Mouse (Mus musculus) midbrain, embryonic 11.5 days (tissue): ENCODE data around the gene Plxna1. TPM values are rescaled to one million over a fixed set of nuclear protein-coding genes. Genes with fewer than 3 reads are reported as not detected.

Experiments
- ATAC-seq: fragments of 200-750 bp; cut with Nextera tagmentation; 2 replicates; pipeline ENCODE4 v1.8.0; 2017; ENCODE audit warnings: moderate TSS enrichment, moderate library complexity; ENCODE audit not compliant: low FRiP score
- DNase-seq: peaks from one replicate; pipeline ENCODE4 v3.0.0; 2015; ENCODE audit warnings: low spot score; ENCODE audit errors: missing footprints
- H3K27ac ChIP-seq: fragments of 300-500 bp; sonication (generic); 2 replicates; pipeline ENCODE4 v1.5.1; 2014; ENCODE audit warnings: low read depth, low read length
- H3K27me3 ChIP-seq: fragments of 300-500 bp; sonication (generic); 2 replicates; pipeline ENCODE4 v1.6.1; 2014; ENCODE audit warnings: mild to moderate bottlenecking, low read length, moderate library complexity, mixed read lengths; ENCODE audit not compliant: control insufficient read depth, insufficient read depth
- H3K36me3 ChIP-seq: fragments of 300-500 bp; sonication (generic); 2 replicates; pipeline ENCODE4 v1.6.1; 2014; ENCODE audit warnings: mild to moderate bottlenecking, low read length, moderate library complexity, mixed read lengths; ENCODE audit not compliant: control insufficient read depth, insufficient read depth
- H3K4me1 ChIP-seq: fragments of 300-500 bp; sonication (generic); 2 replicates; pipeline ENCODE4 v1.6.1; 2014; ENCODE audit warnings: low read length; ENCODE audit not compliant: control insufficient read depth, insufficient read depth
- H3K4me2 ChIP-seq: fragments of 300-500 bp; sonication (generic); 2 replicates; pipeline ENCODE4 v1.6.1; 2014; ENCODE audit warnings: mild to moderate bottlenecking, moderate library complexity
- H3K4me3 ChIP-seq: fragments of 300-500 bp; sonication (generic); 2 replicates; pipeline ENCODE4 v1.5.1; 2014; ENCODE audit warnings: low read depth, low read length
- H3K9ac ChIP-seq: fragments of 300-500 bp; sonication (generic); 2 replicates; pipeline ENCODE4 v1.6.1; 2014; ENCODE audit warnings: low read length
- H3K9me3 ChIP-seq: fragments of 300-500 bp; sonication (generic); 2 replicates; pipeline ENCODE4 v1.6.1; 2016; ENCODE audit warnings: low read length; ENCODE audit not compliant: control insufficient read depth
- WGBS: fragments of 180-500 bp; shearing (Covaris S2); extraction: QIAGEN DNeasy Blood & Tissue Kit; methylation state at CpG from one replicate; pipeline ENCODE4 v1.1.7; 2014; 5-methylcytosine and 5-hydroxymethylcytosine counted together
- polyA plus RNA-seq: library from polyadenylated mRNA; unstranded; fragments of >200 nt; fragmentation: Nextera tagmentation; extraction: Ambion mirVana; gene quantifications from 2 replicates; pipeline ENCODE4 v1.2.1, GENCODE M21; 2014

Plxna1 gene
- polyA plus RNA-seq, 1 experiment from 2014 or later, result 29.1 TPM

DNA sequence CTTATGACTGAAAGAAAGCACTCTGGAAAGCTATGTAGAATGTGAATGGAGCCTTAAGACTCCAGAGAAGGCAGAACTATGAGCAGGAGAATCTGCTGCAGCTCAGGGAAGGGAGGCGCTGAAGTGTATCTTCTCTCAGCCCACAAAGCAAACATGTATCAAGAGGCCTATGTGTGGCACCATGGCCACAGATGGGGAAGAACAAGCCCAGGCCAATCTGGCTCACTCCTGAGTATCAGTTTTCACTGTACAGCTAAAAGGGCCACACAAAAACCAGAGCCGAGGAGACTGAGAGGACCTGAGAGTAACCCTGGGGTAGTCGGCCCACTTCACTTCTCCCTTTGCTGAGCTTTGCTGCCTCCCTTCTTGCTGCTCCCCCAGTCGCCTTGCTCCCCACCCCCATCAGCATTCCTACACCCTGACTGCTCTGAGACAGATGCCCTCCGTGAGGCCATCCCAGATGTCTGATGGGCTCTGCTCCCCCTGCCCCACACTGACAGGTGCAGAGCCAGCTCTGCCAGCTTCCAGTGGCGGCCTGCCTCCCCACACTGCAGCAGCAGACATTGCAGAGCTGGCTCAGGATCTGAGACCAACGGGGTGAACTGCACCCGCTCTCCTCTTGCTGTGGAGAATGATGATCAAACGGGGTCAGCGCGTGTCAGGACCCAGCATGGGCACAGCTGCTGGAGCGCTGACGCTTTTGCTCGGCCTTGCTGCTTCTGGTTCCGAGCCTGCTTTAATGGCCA, 34.5 kb downstream of the Plxna1 start:
- no peaks in the 10 kb centered on the region for H3K4me1 ChIP-seq
- DNase-seq, result no peak
- no peak overlapping the region for H3K9ac ChIP-seq
- H3K36me3 ChIP-seq, result peaks cover 43% of the 10 kb centered on the region
- ATAC-seq, result no peak
- 77% methylated on average over 15 of the region's 15 CpGs for WGBS
- H3K27me3 ChIP-seq, result no peaks in the 10 kb centered on the region
- H3K4me3 ChIP-seq, result no peak overlapping the region
- H3K9me3 ChIP-seq, result no peaks in the 10 kb centered on the region
- H3K27ac ChIP-seq, result no peak overlapping the region
- H3K4me2 ChIP-seq, result no peak overlapping the region

- Histone ChIP-seq H3K4me1 (no peaks in the 10 kb centered on the region), H3K27me3 (no peaks in the 10 kb centered on the region), H3K9me3 (no peaks in the 10 kb centered on the region), H3K36me3 (peaks cover 45% of the 10 kb centered on the region), H3K4me2 (no peak overlapping the region), H3K9ac (no peak overlapping the region), H3K4me3 (no peak overlapping the region), H3K27ac (no peak overlapping the region)
- ATAC-seq (no peak), DNase-seq (no peak)
- 93% methylated on average over 4 of the region's 4 CpGs for WGBS
Measured at GRCm38 (mm10) chr6:89324842-89325241, 37.6 kb downstream of the Plxna1 start.

- no peaks in the 10 kb centered on the region for H3K27me3 ChIP-seq
- 68% methylated on average over 4 of the region's 4 CpGs for WGBS
- no peak for DNase-seq
- H3K4me2 ChIP-seq, result no peak overlapping the region
- no peak for ATAC-seq
- no peak overlapping the region for H3K27ac ChIP-seq
- no peaks in the 10 kb centered on the region for H3K9me3 ChIP-seq
- 0 out of 2 replicates have a peak, but pooled peaks cover under 1% of the 10 kb centered on the region for H3K4me1 ChIP-seq
- peaks cover 14% of the 10 kb centered on the region for H3K36me3 ChIP-seq
- no peak overlapping the region for H3K9ac ChIP-seq
- no peak overlapping the region for H3K4me3 ChIP-seq
Measured at GRCm38 (mm10) chr6:89315263-89315662, 47.2 kb downstream of the Plxna1 start.

GRCm38 (mm10) chr6:89311518-89311917, 50.9 kb downstream of the Plxna1 start:
- no peak overlapping the region for H3K9ac ChIP-seq
- H3K27me3 ChIP-seq, result no peaks in the 10 kb centered on the region
- H3K27ac ChIP-seq, result no peak overlapping the region
- H3K36me3 ChIP-seq, result no peaks in the 10 kb centered on the region; the same call in 1 of the 2 replicates
- peaks cover 1% of the 10 kb centered on the region; the same call in 1 of the 2 replicates for H3K9me3 ChIP-seq
- H3K4me3 ChIP-seq, result no peak overlapping the region
- WGBS, result 91% methylated on average over 2 of the region's 2 CpGs
- no peak overlapping the region for H3K4me2 ChIP-seq
- H3K4me1 ChIP-seq, result 0 out of 2 replicates have a peak, but pooled peaks cover 3% of the 10 kb centered on the region
- DNase-seq (no peak), ATAC-seq (no peak)

DNA sequence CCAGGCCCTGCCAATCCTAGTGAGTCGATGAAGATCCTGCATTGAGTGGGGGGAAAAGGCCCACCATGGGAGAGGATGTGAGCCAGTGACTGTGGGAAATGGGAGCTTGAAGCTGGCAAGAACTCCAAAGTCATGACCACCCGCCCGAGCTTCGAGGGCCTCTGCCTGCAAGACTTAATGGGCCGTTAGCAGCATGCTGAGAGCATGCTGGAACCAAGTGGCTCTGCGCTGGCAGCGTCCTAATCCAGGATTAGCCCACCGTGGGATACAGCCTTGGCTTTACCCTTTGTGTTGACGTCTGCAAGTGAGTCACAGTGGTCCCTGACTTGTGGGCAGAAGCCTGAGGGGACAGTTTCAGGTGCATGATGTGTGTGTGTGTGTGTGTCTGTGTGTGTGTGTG, 52.2 kb downstream of the Plxna1 start:
- DNase-seq (no peak), ATAC-seq (no peak)
- Histone ChIP-seq H3K9me3 (peaks cover 5% of the 10 kb centered on the region; the same call in 1 of the 2 replicates), H3K27me3 (no peaks in the 10 kb centered on the region), H3K36me3 (no peaks in the 10 kb centered on the region), H3K27ac (no peak overlapping the region), H3K4me3 (no peak overlapping the region), H3K9ac (no peak overlapping the region), H3K4me1 (0 out of 2 replicates have a peak, but pooled peaks cover 3% of the 10 kb centered on the region), H3K4me2 (no peak overlapping the region)
- whole genome bisulfite sequencing, result 20% methylated on average over 9 of the region's 9 CpGs

DNA sequence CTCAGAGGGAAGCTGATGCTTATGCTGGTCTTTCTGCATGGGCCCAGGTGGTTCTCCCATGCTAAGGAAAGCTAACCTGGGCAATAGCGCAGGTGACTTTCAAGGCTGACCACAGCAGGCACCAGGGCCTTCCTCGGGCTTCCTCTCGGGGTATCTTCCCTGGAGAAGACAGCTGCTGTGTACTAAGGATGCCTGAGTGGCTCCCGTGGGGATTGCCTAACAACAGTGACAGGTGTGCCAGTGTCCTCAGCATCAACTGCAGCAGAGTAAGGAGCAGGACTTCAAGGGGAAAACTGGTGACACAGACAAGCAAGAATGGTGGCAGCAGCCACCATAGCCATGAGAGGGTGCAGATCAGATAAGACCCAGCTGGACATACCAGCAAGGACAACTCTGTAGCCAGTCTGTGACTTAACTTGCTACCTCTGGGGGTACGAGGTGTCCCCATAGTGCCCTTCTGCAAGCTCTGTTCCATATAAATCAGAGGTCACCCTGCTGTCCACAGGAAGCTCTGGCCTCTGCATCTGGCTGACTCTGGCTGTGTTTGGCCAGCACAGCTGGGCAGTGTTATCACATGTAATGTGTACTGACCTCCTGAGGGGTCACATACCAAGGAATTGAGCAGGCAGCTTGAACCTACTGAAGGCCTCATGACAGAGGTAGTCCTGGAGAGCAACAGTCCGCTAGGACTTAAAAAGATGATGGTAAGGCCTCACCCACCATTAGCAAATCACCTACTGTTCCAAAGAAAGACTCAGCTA, 54.0 kb downstream of the Plxna1 start:
- DNase-seq, result no peak
- Histone ChIP-seq H3K4me2 (no peak overlapping the region), H3K9me3 (peaks cover 5% of the 10 kb centered on the region; the same call in 1 of the 2 replicates), H3K4me3 (no peak overlapping the region), H3K36me3 (no peaks in the 10 kb centered on the region), H3K27ac (no peak overlapping the region), H3K9ac (no peak overlapping the region), H3K4me1 (peaks cover 3% of the 10 kb centered on the region; the same call in 1 of the 2 replicates), H3K27me3 (no peaks in the 10 kb centered on the region)
- 79% methylated on average over 6 of the region's 6 CpGs for WGBS
- ATAC-seq, result no peak

- Histone ChIP-seq H3K4me3 (no peak overlapping the region), H3K4me2 (no peak overlapping the region), H3K36me3 (no peaks in the 10 kb centered on the region), H3K9ac (no peak overlapping the region), H3K27me3 (no peaks in the 10 kb centered on the region), H3K9me3 (peaks cover 5% of the 10 kb centered on the region; the same call in 1 of the 2 replicates), H3K4me1 (no peaks in the 10 kb centered on the region; the same call in 1 of the 2 replicates), H3K27ac (no peak overlapping the region)
- 62% methylated on average over 3 of the region's 3 CpGs for WGBS
- DNase-seq (no peak), ATAC-seq (no peak)
Measured at GRCm38 (mm10) chr6:89304375-89305058, 57.9 kb downstream of the Plxna1 start.

DNA sequence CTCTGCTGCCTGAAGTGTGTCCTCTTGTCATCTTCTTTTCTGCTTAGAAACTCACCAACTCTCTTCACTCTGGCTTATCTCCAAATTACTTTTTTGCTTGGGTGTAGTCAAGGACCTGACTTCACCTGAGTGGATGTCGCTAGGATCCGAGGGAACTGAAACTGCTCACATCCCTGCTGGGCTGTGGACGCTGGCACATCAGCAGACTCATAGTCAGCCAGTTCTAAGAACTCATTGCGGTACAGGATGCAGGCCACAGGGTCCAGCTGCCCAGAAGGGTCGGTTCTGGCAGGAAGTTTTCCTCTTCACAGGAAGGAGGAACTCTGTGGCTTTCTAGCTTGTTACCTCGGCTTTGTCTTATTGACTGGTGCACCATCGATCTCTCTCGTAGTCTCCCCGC, 62.6 kb downstream of the Plxna1 start:
- no peak overlapping the region for H3K9ac ChIP-seq
- H3K9me3 ChIP-seq, result no peaks in the 10 kb centered on the region
- no peak overlapping the region for H3K4me2 ChIP-seq
- no peak overlapping the region for H3K4me3 ChIP-seq
- DNase-seq, result no peak
- no peaks in the 10 kb centered on the region for H3K36me3 ChIP-seq
- H3K27ac ChIP-seq, result no peak overlapping the region
- 84% methylated on average over 9 of the region's 9 CpGs for WGBS
- no peaks in the 10 kb centered on the region for H3K27me3 ChIP-seq
- no peaks in the 10 kb centered on the region; the same call in 1 of the 2 replicates for H3K4me1 ChIP-seq
- ATAC-seq, result no peak
